Mouse (Mus musculus): ENCODE data around the gene Zfp808. TPM values are rescaled to one million over a fixed set of nuclear protein-coding genes. Genes with fewer than 3 reads are reported as not detected.
"Not testable (repeated sequence)": the region's sequence is repeated elsewhere in the genome, so short reads cannot be mapped to it uniquely, and the experiment has no call there.

The Zfp808 gene
- total RNA-seq (2015; ENCODE audit: low replicate concordance) (4.4 and 8.1 TPM in 2 replicates), total RNA-seq (2017; ENCODE audit: low replicate concordance) (3.3 and 12.3 TPM in 2 replicates)

GRCm38 (mm10) chr13:62129432-62130171 lies at the start of gene Zfp808:
Gene Zfp808 (plus strand): TSS chr13:62129886.
- ATAC-seq (replicated peaks; ENCODE audit: low FRiP score, poor library complexity, severe bottlenecking), result peak; percentile 85

- not testable (repeated sequence) for ATAC-seq (replicated peaks; ENCODE audit: low FRiP score, poor library complexity, severe bottlenecking)
These were observed 30.9 kb upstream of the Zfp808 start for GRCm38 (mm10) chr13:62098786-62099185.

GRCm38 (mm10) chr13:62099454-62099853 lies 30.2 kb upstream of the Zfp808 start:
- ATAC-seq (replicated peaks; ENCODE audit: low FRiP score, poor library complexity, severe bottlenecking), result not testable (repeated sequence)

DNA sequence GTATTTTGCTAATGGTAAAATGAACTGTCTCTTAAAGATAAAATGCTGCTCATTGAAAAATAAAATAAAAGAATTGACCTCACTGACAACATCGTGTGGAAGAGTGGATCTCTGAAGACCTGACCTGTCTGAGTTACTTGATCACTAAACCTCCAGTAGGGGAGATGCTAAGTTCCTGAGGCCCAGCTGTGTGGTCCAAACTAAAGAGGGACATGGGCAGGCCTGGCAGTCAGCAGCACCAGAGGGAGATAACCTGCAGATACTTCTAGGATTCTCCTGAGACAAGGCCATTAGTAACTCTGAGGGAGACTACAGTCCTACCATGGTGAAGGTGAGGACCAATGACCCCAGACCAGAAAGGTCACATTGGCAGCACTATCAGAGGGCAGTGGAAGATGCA lies 27.3 kb upstream of the Zfp808 start:
- ATAC-seq (replicated peaks; ENCODE audit: low FRiP score, poor library complexity, severe bottlenecking), result not testable (repeated sequence)

GRCm38 (mm10) chr13:62115861-62116260 lies 13.8 kb upstream of the Zfp808 start:
- ATAC-seq (replicated peaks; ENCODE audit: low FRiP score, poor library complexity, severe bottlenecking), result not testable (repeated sequence)

DNA sequence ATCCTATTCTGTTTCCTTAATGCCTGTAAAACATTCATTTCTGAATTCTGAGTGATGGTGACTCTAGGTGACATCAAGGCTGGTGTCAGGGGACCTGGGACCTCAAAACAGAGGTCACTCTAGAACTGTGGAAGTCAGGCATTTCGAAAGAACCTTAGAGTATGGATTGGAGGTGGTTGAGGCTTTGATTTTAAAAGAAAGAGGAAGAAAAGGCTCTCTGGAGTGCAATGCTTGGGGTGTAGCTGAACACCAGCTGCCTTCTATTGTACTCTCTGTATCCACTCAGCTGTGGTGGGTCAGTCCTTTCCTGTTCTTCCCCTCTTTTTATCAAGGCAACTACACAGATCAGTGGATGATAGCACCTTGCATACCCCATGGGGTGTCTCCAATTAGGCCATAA lies 8.1 kb upstream of the Zfp808 start:
- not testable (repeated sequence) for ATAC-seq (replicated peaks; ENCODE audit: low FRiP score, poor library complexity, severe bottlenecking)

- ATAC-seq (replicated peaks; ENCODE audit: low FRiP score, poor library complexity, severe bottlenecking), result not testable (repeated sequence)
These were observed 52.4 kb downstream of the Zfp808 start for GRCm38 (mm10) chr13:62181835-62182755.

- no peak for ATAC-seq (replicated peaks; ENCODE audit: low FRiP score, poor library complexity, severe bottlenecking)
These were observed 115.6 kb downstream of the Zfp808 start for GRCm38 (mm10) chr13:62245264-62245663.

DNA sequence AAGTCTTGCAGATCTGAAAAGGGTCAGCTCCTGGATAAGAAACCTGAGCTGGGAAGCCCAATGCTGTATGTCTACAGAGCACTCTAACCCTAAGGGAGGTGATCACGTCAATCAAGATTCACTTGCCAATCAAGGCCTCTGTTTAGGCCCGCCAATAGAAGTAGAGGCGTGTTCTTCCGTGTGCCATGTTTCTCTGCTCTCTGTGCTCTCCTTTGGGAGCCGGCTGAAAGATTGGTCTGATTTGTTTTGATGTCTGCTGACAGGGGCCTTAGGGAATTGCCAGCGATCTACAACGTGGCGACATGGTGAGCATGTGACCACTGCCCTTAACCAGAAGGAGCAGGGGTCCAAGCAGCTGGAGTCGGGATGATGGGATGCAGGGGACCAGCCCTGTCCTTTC lies 125.5 kb downstream of the Zfp808 start:
- not testable (repeated sequence) for ATAC-seq (replicated peaks; ENCODE audit: low FRiP score, poor library complexity, severe bottlenecking)

DNA sequence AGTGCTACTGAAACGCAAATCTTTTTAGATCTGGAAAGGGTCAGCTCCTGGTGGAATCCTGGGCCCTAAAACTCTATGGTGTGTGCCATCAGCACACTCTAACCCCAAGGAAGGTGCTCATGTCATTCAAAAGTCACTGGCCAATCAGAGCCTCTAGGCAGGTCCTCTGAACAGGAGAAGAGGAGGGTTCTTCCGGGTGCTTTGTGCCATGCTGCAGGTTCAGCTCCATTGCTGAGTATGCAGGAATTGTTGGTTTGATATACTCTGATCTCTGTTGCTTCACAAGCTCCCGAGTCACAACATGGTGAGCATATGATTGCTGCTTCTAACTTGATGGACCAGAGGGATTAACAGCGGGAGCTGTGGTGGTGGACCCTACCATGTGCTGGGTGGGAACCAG lies 133.7 kb downstream of the Zfp808 start:
- no peak for ATAC-seq (replicated peaks; ENCODE audit: low FRiP score, poor library complexity, severe bottlenecking)

Data from erythroblast, adult 5-6 weeks (primary cell).